Mouse (Mus musculus) spleen, adult 2 months (tissue): ENCODE results near the gene Brip1. TPM values are rescaled to one million over a fixed set of nuclear protein-coding genes. Genes with fewer than 3 reads are reported as not detected.

Experiments used
- DNase-seq, 2 experiments: peaks; one replicate each; pipeline versions ENCODE4 v3.0.0 to v3.0.0-alpha.2; 2012 to 2021; ENCODE audit warnings: low spot score in 2 of 2, low read depth in 1 of 2
- H3K27ac ChIP-seq: fragments of 200-500 bp; 2 replicates; pipeline ENCODE4 v1.5.1; 2012; ENCODE audit warnings: low read length, inconsistent platforms; ENCODE audit not compliant: insufficient read depth
- H3K27me3 ChIP-seq: fragments of 200-500 bp; 2 replicates; pipeline ENCODE4 v1.6.1; 2012; ENCODE audit warnings: mild to moderate bottlenecking, moderate library complexity, low read length, inconsistent platforms; ENCODE audit not compliant: control insufficient read depth, insufficient read depth
- H3K36me3 ChIP-seq: fragments of 200-500 bp; 2 replicates; pipeline ENCODE4 v1.6.1; 2012; ENCODE audit warnings: mild to moderate bottlenecking, low read length, inconsistent platforms; ENCODE audit not compliant: control insufficient read depth, insufficient read depth
- H3K4me1 ChIP-seq: fragments of 200-500 bp; 2 replicates; pipeline ENCODE4 v1.6.1; 2011; ENCODE audit warnings: inconsistent platforms; ENCODE audit not compliant: control insufficient read depth, insufficient read depth, insufficient read length
- H3K4me3 ChIP-seq: fragments of 200-500 bp; 2 replicates; pipeline ENCODE4 v1.5.1; 2011; ENCODE audit warnings: mild to moderate bottlenecking, inconsistent platforms; ENCODE audit not compliant: insufficient read depth, insufficient read length; ENCODE audit errors: extremely low read depth
- CTCF ChIP-seq: fragments of 200-500 bp; IDR thresholded peaks from 2 replicates; pipeline ENCODE4 v1.5.1; 2011; ENCODE audit warnings: mild to moderate bottlenecking, inconsistent platforms; ENCODE audit not compliant: insufficient read depth, insufficient read length, insufficient replicate concordance; ENCODE audit errors: extremely low read depth
- POLR2A ChIP-seq: fragments of 200-500 bp; IDR thresholded peaks from 2 replicates; pipeline ENCODE4 v1.6.1; 2011; ENCODE audit warnings: low read depth, low read length, inconsistent platforms
- WGBS: fragments of 180-500 bp; shearing (Covaris S2); methylation state at CpG from one replicate; pipeline ENCODE4 v1.1.7; 2018; 5-methylcytosine and 5-hydroxymethylcytosine counted together
- polyA plus RNA-seq: library from polyadenylated mRNA; depleted of rRNA; stranded (reverse); fragments of >200 nt; gene quantifications from 2 replicates; pipeline ENCODE4 v1.2.3, GENCODE M21; 2012

Gene Brip1
- polyA plus RNA-seq, 1 experiment, result 0.16 TPM

- H3K27me3 ChIP-seq, result no peaks in the 10 kb centered on the region
- WGBS, result 88% methylated on average over 8 of the region's 8 CpGs
- DNase-seq, result no peak
- no peak overlapping the region for H3K4me3 ChIP-seq
- TF ChIP-seq CTCF, result no peak
- TF ChIP-seq POLR2A, result no peak
- no peaks in the 10 kb centered on the region for H3K36me3 ChIP-seq
- H3K27ac ChIP-seq, result no peak overlapping the region
- H3K4me1 ChIP-seq, result no peaks in the 10 kb centered on the region
Measured at GRCm38 (mm10) chr11:86061243-86061642, 139.8 kb downstream of the Brip1 start.

- WGBS, result 85% methylated on average over 4 of the region's 4 CpGs
- Histone ChIP-seq H3K36me3 (no peaks in the 10 kb centered on the region), H3K4me3 (no peak overlapping the region), H3K4me1 (no peaks in the 10 kb centered on the region), H3K27me3 (no peaks in the 10 kb centered on the region), H3K27ac (no peak overlapping the region)
- DNase-seq, result no peak
- TF ChIP-seq POLR2A (no peak), CTCF (no peak)
Measured at GRCm38 (mm10) chr11:86059123-86059522, 141.9 kb downstream of the Brip1 start.

- no peaks in the 10 kb centered on the region for H3K27me3 ChIP-seq
- TF ChIP-seq POLR2A (no peak), CTCF (no peak)
- no peak overlapping the region for H3K4me3 ChIP-seq
- 86% methylated on average over 7 of the region's 7 CpGs for WGBS
- DNase-seq, result no peak
- H3K4me1 ChIP-seq, result no peaks in the 10 kb centered on the region
- no peak overlapping the region for H3K27ac ChIP-seq
- no peaks in the 10 kb centered on the region for H3K36me3 ChIP-seq
Measured at GRCm38 (mm10) chr11:86055806-86056205, 145.2 kb downstream of the Brip1 start.

- Histone ChIP-seq H3K27me3 (no peaks in the 10 kb centered on the region), H3K4me1 (no peaks in the 10 kb centered on the region), H3K36me3 (no peaks in the 10 kb centered on the region), H3K27ac (no peak overlapping the region), H3K4me3 (no peak overlapping the region)
- no peak for DNase-seq
- TF ChIP-seq POLR2A (no peak), CTCF (no peak)
- WGBS, result 86% methylated on average over 6 of the region's 6 CpGs
Measured at GRCm38 (mm10) chr11:86051383-86051782, 149.6 kb downstream of the Brip1 start.

- DNase-seq, result no peak
- no peaks in the 10 kb centered on the region for H3K4me1 ChIP-seq
- 86% methylated on average over 8 of the region's 8 CpGs for WGBS
- H3K4me3 ChIP-seq, result no peak overlapping the region
- H3K27ac ChIP-seq, result no peak overlapping the region
- TF ChIP-seq POLR2A, result no peak
- TF ChIP-seq CTCF, result no peak
- no peaks in the 10 kb centered on the region for H3K27me3 ChIP-seq
- no peaks in the 10 kb centered on the region for H3K36me3 ChIP-seq
Measured at GRCm38 (mm10) chr11:86050430-86051280, 150.3 kb downstream of the Brip1 start.

GRCm38 (mm10) chr11:86039994-86040393 is 161.0 kb downstream of the Brip1 start:
- TF ChIP-seq CTCF (no peak), POLR2A (no peak)
- no peak overlapping the region for H3K27ac ChIP-seq
- 76% methylated on average over 5 of the region's 5 CpGs for WGBS
- DNase-seq, result no peak
- H3K36me3 ChIP-seq, result no peaks in the 10 kb centered on the region
- no peaks in the 10 kb centered on the region for H3K4me1 ChIP-seq
- no peaks in the 10 kb centered on the region for H3K27me3 ChIP-seq
- no peak overlapping the region for H3K4me3 ChIP-seq

- Histone ChIP-seq H3K36me3 (no peaks in the 10 kb centered on the region), H3K4me3 (no peak overlapping the region), H3K27me3 (no peaks in the 10 kb centered on the region), H3K4me1 (no peaks in the 10 kb centered on the region), H3K27ac (no peak overlapping the region)
- WGBS, result 97% methylated on average over 8 of the region's 8 CpGs
- TF ChIP-seq POLR2A, result no peak
- no peak for TF ChIP-seq CTCF
- DNase-seq, result no peak
Measured at GRCm38 (mm10) chr11:86039355-86039754, 161.6 kb downstream of the Brip1 start.
